Mouse (Mus musculus): ENCODE measurements around the gene 4932438H23Rik. TPM values are rescaled to one million over a fixed set of nuclear protein-coding genes. Genes with fewer than 3 reads are reported as not detected.

4932438H23Rik gene
- total RNA-seq, 2 experiments from 2014 or later: 1.2 to 1.4 TPM

- no peak for DNase-seq
These were observed 37.7 kb downstream of the 4932438H23Rik start for GRCm38 (mm10) chr16:91057261-91057660.

- peak; percentile 34 to 54 for DNase-seq
These were observed 38.7 kb downstream of the 4932438H23Rik start for GRCm38 (mm10) chr16:91056043-91056821.

DNA sequence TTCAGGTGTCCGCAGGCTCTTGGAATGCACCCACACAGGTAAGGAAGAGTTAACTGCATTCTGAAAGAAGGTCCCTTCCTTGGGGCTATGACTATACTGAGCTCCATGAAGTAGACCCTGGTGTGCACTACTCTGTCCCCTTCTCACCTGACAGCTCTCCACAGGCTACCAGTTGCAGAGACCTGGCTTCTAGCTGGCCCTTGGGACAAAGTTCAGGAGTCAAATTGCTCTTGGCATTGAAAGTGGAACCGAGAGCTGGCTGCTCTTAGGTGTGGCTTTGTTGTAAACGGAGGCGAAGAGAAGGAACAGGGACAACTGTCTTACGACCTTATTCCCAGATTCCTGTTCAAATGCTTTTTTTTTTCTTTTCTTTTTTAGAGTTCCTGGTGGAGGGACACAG is 39.8 kb downstream of the 4932438H23Rik start:
- DNase-seq: no peak

DNA sequence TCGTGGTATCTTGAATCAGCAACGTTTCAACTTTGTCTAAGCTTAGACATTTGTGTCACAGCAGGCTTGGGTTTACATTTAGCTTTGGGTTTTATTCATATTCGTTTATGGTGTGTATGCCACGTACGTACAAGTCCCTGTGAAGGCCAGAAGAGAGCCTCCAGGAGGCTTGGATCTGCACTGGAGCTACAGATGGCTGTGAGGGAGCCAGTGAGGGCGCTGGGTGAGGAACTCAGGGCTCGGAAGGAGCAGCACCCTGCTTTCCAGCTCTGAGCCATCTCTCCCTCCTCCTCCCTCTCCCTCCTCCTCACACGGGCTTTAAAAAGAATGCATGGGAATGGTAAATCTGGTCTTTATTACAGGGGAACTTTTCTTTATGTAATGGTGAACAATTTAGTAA is 41.3 kb downstream of the 4932438H23Rik start:
- no peak for DNase-seq

- DNase-seq: no peak
These were observed 49.4 kb downstream of the 4932438H23Rik start for GRCm38 (mm10) chr16:91045511-91045910.

GRCm38 (mm10) chr16:91044270-91045182 is 50.4 kb downstream of the 4932438H23Rik start, which contains the start of gene Paxbp1:
Gene Paxbp1, minus strand, starts transcription at chr16:91044543.
- peak; percentile 99 for DNase-seq

- peak; percentile 51 to 55 for DNase-seq
These were observed 51.3 kb downstream of the 4932438H23Rik start for GRCm38 (mm10) chr16:91043461-91044248.

- no peak for DNase-seq
These were observed 52.3 kb downstream of the 4932438H23Rik start for GRCm38 (mm10) chr16:91042640-91043039.

GRCm38 (mm10) chr16:91035866-91036265 is 59.1 kb downstream of the 4932438H23Rik start:
- no peak for DNase-seq

DNA sequence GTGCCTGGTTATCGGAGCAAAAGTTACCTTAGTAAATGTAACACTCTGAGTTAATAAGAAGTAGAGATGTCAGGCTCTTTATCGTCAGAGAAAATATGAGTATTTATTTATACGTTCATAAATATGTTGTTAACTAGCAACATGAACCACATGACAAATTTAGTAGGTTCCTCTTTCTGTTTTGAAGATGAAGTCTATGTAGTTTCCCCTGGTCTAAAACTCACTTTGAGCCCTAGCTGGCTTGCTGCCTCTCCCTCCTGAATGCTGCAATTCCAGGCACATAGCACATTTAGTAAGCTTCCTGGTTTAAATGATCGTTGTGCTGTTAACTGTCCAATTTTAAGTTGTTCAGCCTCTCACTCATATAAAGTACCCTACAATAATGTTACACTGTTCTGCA is 64.2 kb downstream of the 4932438H23Rik start:
- no peak for DNase-seq

DNA sequence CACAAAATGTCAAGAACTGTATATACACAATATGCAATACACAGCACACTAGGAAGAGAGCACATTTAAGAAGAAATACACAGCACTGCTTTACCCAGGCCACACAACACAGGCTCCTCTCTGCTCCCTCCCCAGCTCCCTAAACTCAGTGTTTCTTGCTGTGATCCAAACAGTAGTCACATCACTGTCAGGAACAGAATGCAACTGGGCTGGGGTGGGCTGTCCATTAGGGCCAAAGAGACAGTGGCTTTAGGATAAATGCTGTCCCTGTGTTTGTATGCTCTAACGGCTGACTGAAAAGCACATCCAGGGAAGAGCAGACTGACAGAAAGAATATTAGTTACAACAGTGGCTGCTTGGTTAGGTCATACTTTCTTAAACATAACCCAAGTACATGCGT is 65.0 kb downstream of the 4932438H23Rik start:
- no peak for DNase-seq

- no peak for DNase-seq
These were observed 65.7 kb downstream of the 4932438H23Rik start for GRCm38 (mm10) chr16:91029161-91029743.

GRCm38 (mm10) chr16:91026290-91026689 is 68.6 kb downstream of the 4932438H23Rik start:
- DNase-seq: no peak

GRCm38 (mm10) chr16:91023384-91023783 is 71.5 kb downstream of the 4932438H23Rik start:
- DNase-seq: no peak

DNA sequence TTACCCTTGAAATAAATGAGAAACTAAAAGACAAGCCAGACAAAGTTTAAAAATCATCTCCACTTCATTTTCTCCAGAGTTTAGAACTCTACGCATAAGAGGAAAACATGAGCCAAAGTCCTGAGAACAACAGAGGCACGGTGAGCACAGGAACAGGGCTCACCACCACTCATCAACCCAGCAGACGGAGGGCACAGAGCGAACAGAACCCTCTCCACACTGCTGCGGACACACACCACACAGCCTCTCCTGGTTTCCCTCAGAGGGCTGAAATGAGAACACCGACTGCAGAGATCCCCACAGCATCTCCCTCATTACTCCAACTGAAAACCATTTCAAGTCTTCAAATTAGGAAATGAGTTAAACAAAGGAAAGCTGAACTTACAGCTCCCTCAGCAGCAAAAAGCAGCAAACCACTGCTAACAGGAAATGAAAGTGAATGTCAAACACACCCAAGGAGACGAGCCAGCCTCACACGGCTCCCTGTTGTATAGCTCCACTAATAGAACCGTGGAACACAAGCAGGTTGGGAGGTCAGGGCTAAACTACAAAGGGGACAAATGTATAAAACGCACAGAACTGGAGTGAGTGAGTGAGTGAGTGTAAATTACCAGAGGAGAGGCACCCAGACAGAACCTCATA is 74.0 kb downstream of the 4932438H23Rik start:
- no peak for DNase-seq

- no peak for DNase-seq
These were observed 75.4 kb downstream of the 4932438H23Rik start for GRCm38 (mm10) chr16:91019476-91019875.

GRCm38 (mm10) chr16:91015761-91016160 is 79.2 kb downstream of the 4932438H23Rik start:
- no peak for DNase-seq

- DNase-seq: no peak
These were observed 83.1 kb downstream of the 4932438H23Rik start for GRCm38 (mm10) chr16:91011847-91012246.

- DNase-seq: peak; percentile 93 to 94
These were observed 83.8 kb downstream of the 4932438H23Rik start, which contains the start of gene Synj1 for GRCm38 (mm10) chr16:91011021-91011683. Gene Synj1, minus strand, starts transcription at chr16:91011308.

GRCm38 (mm10) chr16:91010581-91011020 is 84.3 kb downstream of the 4932438H23Rik start:
- no peak for DNase-seq

Measured in layer of hippocampus, postnatal 36 days (tissue).